Mouse (Mus musculus): ENCODE measurements at regions not wholly inside any gene's neighbourhood (a gene's known extent, or its start where the extent isn't known, plus 50 kb on each side); places are given as distances from the start of the nearest gene placed in this dataset.
A peak's percentile ranks its signal among the peaks of the same experiment; 100 is the strongest.

DNA sequence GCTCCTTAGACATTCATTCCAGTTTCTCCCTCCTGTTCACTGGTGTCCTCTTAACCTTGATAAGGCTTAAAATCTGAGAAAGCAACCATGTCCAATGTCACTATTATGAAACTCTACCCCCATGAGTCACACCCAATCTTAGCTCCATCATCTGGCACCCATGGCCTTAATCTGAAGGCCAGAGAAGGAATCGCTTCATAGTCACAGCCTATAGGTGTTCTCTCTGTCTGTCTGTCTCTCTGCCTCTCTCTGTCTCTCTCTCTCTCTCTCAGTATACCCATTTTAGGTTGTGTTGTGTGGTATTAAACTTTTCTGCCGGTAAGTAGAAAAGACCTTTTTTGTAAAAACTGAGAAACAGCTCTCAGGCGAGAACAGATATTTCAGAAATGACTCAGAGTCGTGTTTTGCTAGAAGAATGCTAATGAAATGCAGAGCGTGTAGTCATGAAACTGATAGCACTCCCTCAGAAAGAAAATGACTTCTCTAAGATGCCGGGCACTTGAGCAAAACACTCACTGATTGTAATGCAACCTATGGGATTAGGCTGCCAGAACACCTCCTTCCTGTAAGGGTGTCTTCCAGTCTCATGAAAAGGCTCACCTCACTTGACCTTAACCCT lies 133.3 kb upstream of the Spdye4c start:
- Histone ChIP-seq H3K9me3 (replicated peaks) (no peaks in the 10 kb centered on the region), H3K27ac (no peak overlapping the region), H3K4me1 (no peaks in the 10 kb centered on the region), H3K4me2 (no peak overlapping the region), H3K27me3 (no peaks in the 10 kb centered on the region), H3K9ac (no peak overlapping the region), H3K4me3 (no peak overlapping the region), H3K36me3 (ENCODE audit: poor library complexity, severe bottlenecking) (no peaks in the 10 kb centered on the region)
- 83% methylated on average over 6 of the region's 6 CpGs for WGBS
- ATAC-seq, result no peak

DNA sequence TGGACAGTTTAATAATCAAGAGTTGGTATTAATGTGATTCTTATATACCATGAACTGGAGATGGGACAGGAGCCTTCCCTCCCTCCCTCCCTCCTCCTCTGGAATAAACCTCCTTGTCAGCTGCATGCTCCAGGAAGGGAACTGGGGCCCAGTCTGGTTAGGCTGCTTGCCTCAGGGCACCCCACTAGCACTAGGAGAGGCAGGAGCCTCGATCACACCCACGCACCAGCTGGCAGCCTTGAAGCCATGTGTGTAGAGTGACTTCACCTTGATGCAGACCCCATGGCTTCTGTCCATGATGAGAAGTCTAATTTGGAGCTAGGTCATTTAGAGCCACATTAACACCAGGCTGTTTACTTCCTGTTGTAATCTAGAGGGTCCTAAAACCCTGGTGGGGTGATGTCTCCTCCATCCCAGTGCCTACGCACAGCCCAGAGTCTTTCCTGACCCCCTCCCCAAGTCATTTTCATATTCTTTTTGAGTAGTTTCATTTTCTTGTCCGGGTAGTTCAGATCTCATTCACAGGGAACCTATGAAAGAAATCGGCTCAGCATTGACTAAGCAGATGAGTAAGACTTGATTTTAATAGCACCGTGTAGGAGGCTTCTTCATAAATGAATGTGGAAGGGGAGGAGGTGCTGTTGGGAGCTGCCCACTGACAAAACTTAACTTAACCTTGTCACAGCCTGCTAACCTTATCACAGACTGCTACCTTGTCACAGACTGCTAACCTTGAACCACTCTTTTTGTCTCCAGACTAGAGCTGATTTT lies 125.6 kb upstream of the Spdye4c start:
- WGBS, result 91% methylated on average over 6 of the region's 6 CpGs
- H3K36me3 ChIP-seq (ENCODE audit: poor library complexity, severe bottlenecking), result no peaks in the 10 kb centered on the region
- H3K4me1 ChIP-seq, result no peaks in the 10 kb centered on the region
- no peak overlapping the region for H3K9ac ChIP-seq
- H3K9me3 ChIP-seq (replicated peaks), result no peaks in the 10 kb centered on the region
- H3K4me2 ChIP-seq, result no peak overlapping the region
- no peak for ATAC-seq
- H3K27ac ChIP-seq, result no peak overlapping the region
- no peak overlapping the region for H3K4me3 ChIP-seq
- H3K27me3 ChIP-seq, result no peaks in the 10 kb centered on the region

DNA sequence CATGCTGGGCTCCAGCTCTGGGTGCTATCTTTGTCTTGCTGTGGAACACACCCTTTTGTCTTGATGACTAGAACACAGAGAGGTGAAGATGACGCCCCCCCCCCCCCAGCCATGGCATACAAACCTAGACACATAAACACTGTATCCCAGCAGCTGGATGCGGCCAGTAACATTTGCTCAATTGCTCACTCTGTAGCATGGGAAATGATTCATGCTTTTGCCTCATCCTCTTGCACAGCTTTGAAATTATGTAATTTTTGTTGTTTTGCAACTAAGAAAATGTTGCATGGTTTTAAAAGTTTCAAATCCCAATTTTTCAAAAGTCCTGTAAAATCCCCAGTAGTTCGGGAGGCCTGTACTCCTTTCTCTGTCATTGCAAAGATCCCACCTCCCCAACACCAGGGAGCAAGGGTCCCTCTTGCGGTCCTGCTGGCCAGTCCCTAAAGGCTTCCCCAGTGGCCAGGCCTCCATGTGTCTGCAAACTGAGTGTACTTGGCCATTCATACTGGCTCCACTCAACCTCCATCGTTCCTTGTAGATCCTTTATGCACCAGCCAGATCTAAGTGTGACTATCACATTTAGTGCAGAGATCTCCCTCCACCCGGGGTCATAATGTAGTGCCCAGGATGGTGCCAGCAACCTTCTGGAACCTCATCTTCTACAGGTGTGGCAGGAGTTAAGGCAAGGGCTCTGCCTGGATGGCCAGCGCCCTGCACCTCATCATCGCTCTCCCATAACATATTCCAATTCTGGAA lies 123.3 kb upstream of the Spdye4c start:
- no peaks in the 10 kb centered on the region for H3K27me3 ChIP-seq
- no peaks in the 10 kb centered on the region for H3K36me3 ChIP-seq (ENCODE audit: poor library complexity, severe bottlenecking)
- ATAC-seq, result no peak
- no peak overlapping the region for H3K4me2 ChIP-seq
- no peak overlapping the region for H3K4me3 ChIP-seq
- H3K4me1 ChIP-seq, result no peaks in the 10 kb centered on the region
- no peaks in the 10 kb centered on the region for H3K9me3 ChIP-seq (replicated peaks)
- no peak overlapping the region for H3K27ac ChIP-seq
- WGBS, result 93% methylated on average over 8 of the region's 8 CpGs
- H3K9ac ChIP-seq, result no peak overlapping the region

DNA sequence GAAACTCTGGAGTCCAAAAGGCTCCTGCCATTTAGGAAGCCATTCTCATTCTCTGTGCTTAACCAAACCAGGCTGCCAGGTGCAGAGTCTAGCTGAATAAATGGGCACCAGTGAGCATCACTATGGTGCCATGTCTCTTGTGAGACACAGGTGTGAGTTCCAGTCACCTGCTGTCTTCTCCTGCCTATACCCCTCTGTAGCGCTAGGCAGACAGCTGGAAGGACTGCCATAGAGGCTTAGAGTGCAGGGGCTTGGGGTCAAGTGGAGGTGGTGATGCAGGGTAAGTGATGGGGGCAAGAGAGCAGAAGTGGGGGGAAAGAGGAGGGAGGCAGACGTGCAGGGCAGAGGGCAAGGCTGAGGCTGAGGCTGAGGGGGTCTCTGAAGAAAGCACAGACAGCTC lies 122.7 kb upstream of the Spdye4c start:
- H3K36me3 ChIP-seq (ENCODE audit: poor library complexity, severe bottlenecking), result no peaks in the 10 kb centered on the region
- no peak for ATAC-seq
- no peak overlapping the region for H3K27ac ChIP-seq
- no peak overlapping the region for H3K4me3 ChIP-seq
- 81% methylated on average over 2 of the region's 2 CpGs for WGBS
- H3K27me3 ChIP-seq, result no peaks in the 10 kb centered on the region
- H3K9ac ChIP-seq, result no peak overlapping the region
- no peaks in the 10 kb centered on the region for H3K9me3 ChIP-seq (replicated peaks)
- H3K4me1 ChIP-seq, result no peaks in the 10 kb centered on the region
- no peak overlapping the region for H3K4me2 ChIP-seq

DNA sequence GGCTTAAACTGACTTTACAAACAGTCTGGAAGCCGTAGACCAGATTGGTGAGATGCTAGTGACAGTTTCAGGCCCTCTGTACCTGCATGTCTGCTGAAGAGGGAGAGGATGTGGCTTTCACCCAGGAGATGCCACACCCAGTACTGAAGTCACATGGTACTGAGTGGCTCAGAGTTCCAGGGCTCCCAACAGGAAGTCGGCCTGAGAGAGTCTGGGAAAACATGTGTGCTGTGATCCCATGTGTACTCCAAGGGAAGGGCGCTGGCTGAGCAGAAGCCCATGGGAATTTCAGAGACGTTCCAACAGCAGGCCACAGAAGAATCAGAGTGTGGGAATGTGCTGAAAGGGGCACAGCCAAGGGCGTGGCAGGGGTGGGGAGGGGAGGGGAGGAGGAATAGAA lies 120.7 kb upstream of the Spdye4c start:
- ATAC-seq, result no peak
- Histone ChIP-seq H3K27ac (no peak overlapping the region), H3K9me3 (replicated peaks) (no peaks in the 10 kb centered on the region), H3K4me3 (no peak overlapping the region), H3K36me3 (ENCODE audit: poor library complexity, severe bottlenecking) (no peaks in the 10 kb centered on the region), H3K9ac (no peak overlapping the region), H3K4me1 (no peaks in the 10 kb centered on the region), H3K27me3 (no peaks in the 10 kb centered on the region), H3K4me2 (no peak overlapping the region)
- WGBS, result 49% methylated on average over 5 of the region's 5 CpGs

DNA sequence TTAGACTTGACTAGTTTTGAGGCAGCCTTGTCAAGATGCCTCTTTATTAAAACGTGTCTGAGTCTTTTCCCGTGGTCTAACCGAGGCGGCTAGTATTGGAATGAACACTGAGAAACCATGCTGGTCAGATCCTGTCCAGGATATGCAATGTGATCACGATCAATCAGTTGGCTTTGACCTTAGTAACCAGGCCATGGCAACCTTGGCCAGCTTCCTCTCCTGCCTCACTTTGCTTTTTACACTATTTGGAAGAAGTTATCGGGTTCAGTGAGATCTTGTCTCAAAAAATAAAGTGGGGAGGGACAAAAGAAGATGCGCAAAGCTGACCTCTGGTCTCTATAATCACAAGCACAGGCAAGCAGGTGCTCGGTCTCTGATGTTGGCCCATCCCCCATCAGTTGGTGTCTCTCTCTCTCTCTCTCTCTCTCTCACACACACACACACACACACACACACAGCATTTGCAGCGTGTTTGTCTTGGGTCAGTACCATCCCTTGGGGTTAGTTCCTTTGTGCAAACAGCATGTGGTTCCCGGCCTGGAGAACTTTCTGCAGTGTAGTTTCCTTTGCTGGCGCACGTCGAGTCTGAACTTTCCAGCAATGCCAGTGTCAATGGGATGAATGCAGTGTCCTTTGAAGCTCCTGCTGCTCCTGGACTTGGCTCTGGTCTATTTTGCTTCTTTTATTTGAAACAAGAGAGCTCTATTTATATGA lies 117.6 kb upstream of the Spdye4c start:
- Histone ChIP-seq H3K9ac (no peak overlapping the region), H3K4me3 (no peak overlapping the region), H3K4me1 (no peaks in the 10 kb centered on the region), H3K4me2 (no peak overlapping the region), H3K27me3 (no peaks in the 10 kb centered on the region), H3K9me3 (replicated peaks) (no peaks in the 10 kb centered on the region), H3K27ac (no peak overlapping the region), H3K36me3 (ENCODE audit: poor library complexity, severe bottlenecking) (no peaks in the 10 kb centered on the region)
- WGBS, result 84% methylated on average over 13 of the region's 13 CpGs
- no peak for ATAC-seq

DNA sequence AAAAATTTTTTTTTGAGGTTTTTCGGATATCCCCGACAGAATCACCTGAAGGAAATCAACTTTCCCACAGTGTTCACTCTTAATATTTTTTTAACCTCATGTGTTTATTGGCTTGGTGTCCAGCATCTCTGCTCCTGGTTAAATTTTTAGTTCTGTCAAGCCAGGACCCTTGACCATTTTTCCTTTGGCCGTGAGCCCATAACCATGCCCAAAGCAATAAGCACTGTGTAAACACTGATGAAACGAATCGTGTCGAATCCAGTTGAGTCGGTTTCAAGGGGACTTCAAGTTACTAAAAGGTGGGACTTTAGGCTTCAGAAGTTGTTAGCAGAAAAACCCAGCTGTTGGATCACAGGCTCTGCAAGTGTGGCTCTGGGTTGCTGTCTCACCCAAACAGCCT lies 117.0 kb upstream of the Spdye4c start:
- H3K4me1 ChIP-seq, result no peaks in the 10 kb centered on the region
- H3K27ac ChIP-seq, result peak overlapping the region; percentile 31; the same call in 1 of the 2 replicates
- no peaks in the 10 kb centered on the region for H3K27me3 ChIP-seq
- H3K9ac ChIP-seq, result no peak overlapping the region
- no peaks in the 10 kb centered on the region for H3K36me3 ChIP-seq (ENCODE audit: poor library complexity, severe bottlenecking)
- no peaks in the 10 kb centered on the region for H3K9me3 ChIP-seq (replicated peaks)
- ATAC-seq, result no peak
- H3K4me3 ChIP-seq, result no peak overlapping the region
- WGBS, result 90% methylated on average over 7 of the region's 7 CpGs
- no peak overlapping the region for H3K4me2 ChIP-seq

DNA sequence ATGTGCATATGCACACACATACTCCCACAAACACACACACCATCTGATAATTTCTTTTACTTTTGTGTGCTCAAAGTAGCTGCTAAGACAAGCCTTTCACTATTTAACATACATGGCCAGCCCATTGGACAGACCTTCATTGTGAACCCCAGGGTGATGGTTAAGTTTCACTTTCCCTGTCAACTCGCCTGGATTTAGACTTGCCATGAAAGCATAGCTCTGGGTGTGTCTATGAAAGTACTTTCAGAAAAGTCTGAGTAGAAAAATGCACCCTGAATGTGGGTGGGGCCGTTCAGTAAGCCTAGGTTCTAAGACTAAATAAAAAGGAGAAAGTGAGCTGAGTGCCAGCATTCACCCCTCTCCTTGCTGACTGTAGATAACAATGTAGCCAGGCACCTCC lies 113.8 kb upstream of the Spdye4c start:
- H3K9ac ChIP-seq, result no peak overlapping the region
- no peaks in the 10 kb centered on the region for H3K27me3 ChIP-seq
- H3K4me3 ChIP-seq, result no peak overlapping the region
- WGBS, result 69% methylated on average over 2 of the region's 2 CpGs
- H3K36me3 ChIP-seq (ENCODE audit: poor library complexity, severe bottlenecking), result no peaks in the 10 kb centered on the region
- no peaks in the 10 kb centered on the region for H3K4me1 ChIP-seq
- no peaks in the 10 kb centered on the region for H3K9me3 ChIP-seq (replicated peaks)
- H3K27ac ChIP-seq, result no peak overlapping the region
- no peak overlapping the region for H3K4me2 ChIP-seq
- no peak for ATAC-seq

DNA sequence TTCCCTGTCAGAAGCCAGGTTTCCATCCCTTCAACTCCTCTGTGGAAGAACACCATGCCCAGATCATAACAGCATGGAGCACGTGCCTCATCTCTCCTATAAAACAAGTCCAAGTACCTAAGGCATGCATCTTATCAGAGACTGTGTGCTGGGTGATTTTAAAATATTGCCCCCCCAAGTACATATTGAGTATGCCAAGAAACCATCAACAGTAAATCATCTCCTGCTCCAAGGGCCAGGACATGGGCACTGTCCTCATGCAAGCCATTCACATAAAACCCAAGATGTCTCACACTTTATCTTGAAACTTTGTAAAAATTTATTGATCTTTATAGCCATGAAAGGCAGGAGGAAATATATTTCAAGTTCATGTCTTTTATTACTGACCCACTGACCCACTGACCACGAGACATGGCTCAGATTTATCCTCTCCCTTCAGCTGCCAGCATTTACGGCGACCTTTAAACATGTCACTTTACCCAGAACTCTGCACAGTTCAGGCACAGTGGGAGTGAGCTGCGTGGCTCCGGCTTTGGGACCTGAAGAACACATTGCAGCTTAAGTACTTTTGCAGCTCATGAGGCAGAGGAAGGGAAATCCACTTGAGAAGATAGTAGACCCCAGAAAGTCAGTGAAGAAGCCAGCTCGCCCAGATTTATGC lies 99.7 kb upstream of the Spdye4c start:
- Histone ChIP-seq H3K9me3 (replicated peaks) (no peaks in the 10 kb centered on the region), H3K9ac (no peak overlapping the region), H3K4me1 (no peaks in the 10 kb centered on the region), H3K4me3 (no peak overlapping the region), H3K27ac (no peak overlapping the region), H3K36me3 (ENCODE audit: poor library complexity, severe bottlenecking) (no peaks in the 10 kb centered on the region), H3K27me3 (no peaks in the 10 kb centered on the region), H3K4me2 (no peak overlapping the region)
- no peak for ATAC-seq
- 91% methylated on average over 7 of the region's 7 CpGs for WGBS

DNA sequence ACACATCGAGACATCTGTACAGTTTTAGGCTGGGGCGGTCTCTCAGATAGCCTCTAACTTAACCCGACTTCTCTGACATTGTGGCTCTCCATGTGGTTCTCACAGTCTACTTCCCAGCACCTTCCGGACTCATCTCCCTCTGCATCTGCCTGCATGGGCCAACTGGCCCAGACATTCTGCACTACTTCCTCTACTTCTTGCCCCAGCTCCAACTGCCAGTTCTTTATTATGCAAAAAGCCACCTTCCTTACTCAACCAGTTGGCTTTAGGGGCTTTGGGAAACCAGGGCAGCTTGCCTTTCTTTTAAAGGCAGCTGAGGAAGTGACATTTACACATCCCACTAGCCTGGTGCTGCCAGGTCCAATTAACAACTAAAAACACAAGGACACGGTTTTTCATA lies 97.1 kb upstream of the Spdye4c start:
- 0 out of 2 replicates have a peak, but pooled peaks cover 9% of the 10 kb centered on the region for H3K4me1 ChIP-seq
- H3K36me3 ChIP-seq (ENCODE audit: poor library complexity, severe bottlenecking), result no peaks in the 10 kb centered on the region
- ATAC-seq, result no peak
- no peaks in the 10 kb centered on the region for H3K27me3 ChIP-seq
- WGBS, result 87% methylated on average over 5 of the region's 5 CpGs
- no peaks in the 10 kb centered on the region for H3K9me3 ChIP-seq (replicated peaks)
- H3K4me2 ChIP-seq, result no peak overlapping the region
- H3K9ac ChIP-seq, result no peak overlapping the region
- H3K4me3 ChIP-seq, result no peak overlapping the region
- H3K27ac ChIP-seq, result no peak overlapping the region

DNA sequence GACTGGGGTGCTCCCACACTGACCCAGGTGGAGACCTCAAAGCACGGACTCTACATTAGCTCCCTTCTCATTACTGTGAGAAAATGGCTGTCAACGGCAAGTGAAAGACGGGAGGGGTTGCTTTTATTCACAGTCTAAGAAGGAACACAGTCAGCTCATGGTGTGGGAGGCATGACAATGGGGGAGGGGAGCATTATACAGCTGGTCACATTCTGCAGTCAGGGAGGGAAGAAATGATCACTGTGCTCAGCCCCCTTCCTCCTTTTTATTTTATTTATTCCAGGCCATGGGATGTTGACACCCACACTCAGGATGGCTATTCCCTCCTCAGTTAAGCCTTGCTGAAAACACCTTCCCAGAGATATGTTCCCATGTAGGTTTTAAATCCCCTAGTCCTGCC lies 93.1 kb upstream of the Spdye4c start:
- no peak overlapping the region for H3K27ac ChIP-seq
- WGBS, result 26% methylated on average over 3 of the region's 3 CpGs
- H3K9ac ChIP-seq, result no peak overlapping the region
- H3K36me3 ChIP-seq (ENCODE audit: poor library complexity, severe bottlenecking), result no peaks in the 10 kb centered on the region
- no peak for ATAC-seq
- no peak overlapping the region for H3K4me3 ChIP-seq
- H3K27me3 ChIP-seq, result no peaks in the 10 kb centered on the region
- H3K4me1 ChIP-seq, result 0 out of 2 replicates have a peak, but pooled peaks cover 9% of the 10 kb centered on the region
- H3K9me3 ChIP-seq (replicated peaks), result no peaks in the 10 kb centered on the region
- H3K4me2 ChIP-seq, result no peak overlapping the region
